In genomic region chr3:55461685-55462655, GRCm38 (mm10) we compare ENCODE assay signal across 9 mouse cellular contexts. TPM values are rescaled to one million over a fixed set of nuclear protein-coding genes. Genes with fewer than 3 reads are reported as not detected.
DNase-seq lines count a peak whose midpoint lies in the region; ATAC-seq lines count a peak whose summit lies in the region.
"Had no signal": no experiment of that assay in that cellular context is flagged by ENCODE, and none has a peak within 500 bp of the region (broad histone marks: within the 10 kb centered on the region; RNA-seq: fewer than 3 reads in every experiment).

No protein-coding gene starts in this region.

- peak; percentile 91 for ATAC-seq in neural tube, embryonic 12.5 days (ENCODE audit: low FRiP score, low read depth)

- H3K4me1 ChIP-seq in heart, embryonic 10.5 days, result peaks cover 8% of the 10 kb centered on the region
- peaks cover 12% of the 10 kb centered on the region for H3K4me1 ChIP-seq in neural tube, embryonic 12.5 days

- peak; percentile 85 for DNase-seq in heart, embryonic 10.5 days (ENCODE audit: low spot score)
- no peak for DNase-seq in heart, adult 18-20 months
- peak; percentile 90 for DNase-seq in MN1 (ENCODE audit: low spot score)
- peak; percentile 74 to 81 for DNase-seq in cerebellum, postnatal 36 days
- DNase-seq in frontal cortex, postnatal 36 days (ENCODE audit: low spot score in 2 of 2), result peak; percentile 93 to 95
- peak; percentile 87 to 95 for DNase-seq in left cerebral cortex, adult 18-20 months (ENCODE audit: low spot score in 2 of 2)
- DNase-seq in urinary bladder, postnatal 14 days (ENCODE audit: low spot score), result no peak

- no peaks in the 10 kb centered on the region for H3K9me3 ChIP-seq in heart, embryonic 10.5 days
- H3K9me3 ChIP-seq in neural tube, embryonic 12.5 days, result no peaks in the 10 kb centered on the region

- no peak overlapping the region for H3K9ac ChIP-seq in neural tube, embryonic 12.5 days

- H3K27me3 ChIP-seq in heart, embryonic 10.5 days (ENCODE audit: insufficient read depth, poor library complexity, severe bottlenecking), result no peaks in the 10 kb centered on the region
- H3K27me3 ChIP-seq in neural tube, embryonic 12.5 days (replicated peaks), result no peaks in the 10 kb centered on the region

- H3K4me3 ChIP-seq in heart, embryonic 10.5 days, result peak overlapping the region; percentile 57
- H3K4me3 ChIP-seq in neural tube, embryonic 12.5 days, result peak overlapping the region; percentile 13; the same call in 1 of the 2 replicates

- H3K27ac ChIP-seq in heart, embryonic 10.5 days, result peak overlapping the region; percentile 64
- H3K27ac ChIP-seq in neural tube, embryonic 12.5 days, result no peak overlapping the region

- no peaks in the 10 kb centered on the region for H3K36me3 ChIP-seq in heart, embryonic 10.5 days
- no peaks in the 10 kb centered on the region for H3K36me3 ChIP-seq in neural tube, embryonic 12.5 days

- WGBS in heart, embryonic 10.5 days, result 1% methylated on average over 17 of the region's 17 CpGs
- WGBS in neural tube, embryonic 12.5 days, result 1% methylated on average over 17 of the region's 17 CpGs

- H3K4me2 ChIP-seq in neural tube, embryonic 12.5 days (replicated peaks), result peak overlapping the region; percentile 57

RNA-seq across cellular contexts. Expression of gene Gm21954, which starts 10.0 kb away (rescaled TPM):
- polyA plus RNA-seq in heart, embryonic 10.5 days (2016; fragmentation: Nextera tagmentation; extraction: Ambion mirVana), result not detected in 2 replicates
- total RNA-seq in heart, adult 18-20 months (2021), result not detected
- not detected for total RNA-seq in left cerebral cortex, adult 18-20 months (2021)
- polyA plus RNA-seq in neural tube, embryonic 12.5 days (2016; fragmentation: Nextera tagmentation; extraction: Ambion mirVana), result not detected in 2 replicates
- polyA plus RNA-seq: liver, embryonic 16.5 days had no signal

Comparison
In these comparisons a context has a peak if more than half of its experiments do, and no peak if none do; other contexts are left out.
1. DNase-seq: peak in heart, embryonic 10.5 days (single experiment), MN1 (single experiment), cerebellum, postnatal 36 days (2 of 2), frontal cortex, postnatal 36 days (2 of 2) and left cerebral cortex, adult 18-20 months (2 of 2); none in heart, adult 18-20 months (0 of 2) and urinary bladder, postnatal 14 days (single experiment).